Mouse (Mus musculus) midbrain, embryonic 13.5 days (tissue): ENCODE data around the gene Kcna7. TPM values are rescaled to one million over a fixed set of nuclear protein-coding genes. Genes with fewer than 3 reads are reported as not detected.
"Not testable (repeated sequence)": the region's sequence is repeated elsewhere in the genome, so short reads cannot be mapped to it uniquely, and the experiment has no call there.

Source experiments
- ATAC-seq: fragments of 200-750 bp; cut with Nextera tagmentation; 2 replicates; pipeline ENCODE4 v1.8.0; 2017; ENCODE audit warnings: mild to moderate bottlenecking, moderate TSS enrichment, moderate library complexity
- H3K27ac ChIP-seq: fragments of 300-500 bp; sonication (generic); 2 replicates; pipeline ENCODE4 v1.5.1; 2015; ENCODE audit warnings: inconsistent platforms, mild to moderate bottlenecking, moderate library complexity
- H3K27me3 ChIP-seq: fragments of 300-500 bp; sonication (generic); 2 replicates; pipeline ENCODE4 v1.6.1; 2015; ENCODE audit warnings: mild to moderate bottlenecking, inconsistent platforms
- H3K36me3 ChIP-seq: fragments of 300-500 bp; sonication (generic); 2 replicates; pipeline ENCODE4 v1.6.1; 2015; ENCODE audit warnings: mild to moderate bottlenecking, inconsistent platforms
- H3K4me1 ChIP-seq: fragments of 300-500 bp; sonication (generic); replicated peaks from 2 replicates; pipeline ENCODE4 v1.6.1; 2015; ENCODE audit warnings: inconsistent platforms
- H3K4me2 ChIP-seq: fragments of 300-500 bp; sonication (generic); replicated peaks from 2 replicates; pipeline ENCODE4 v1.6.1; 2015; ENCODE audit warnings: moderate library complexity, mild to moderate bottlenecking, inconsistent platforms
- H3K4me3 ChIP-seq: fragments of 300-500 bp; sonication (generic); replicated peaks from 2 replicates; pipeline ENCODE4 v1.5.1; 2015; ENCODE audit warnings: mild to moderate bottlenecking, inconsistent platforms
- H3K9ac ChIP-seq: fragments of 300-500 bp; sonication (generic); replicated peaks from 2 replicates; pipeline ENCODE4 v1.6.1; 2015; ENCODE audit warnings: mild to moderate bottlenecking, inconsistent platforms
- H3K9me3 ChIP-seq: fragments of 300-500 bp; sonication (generic); 2 replicates; pipeline ENCODE4 v1.6.1; 2016; ENCODE audit warnings: mild to moderate bottlenecking, inconsistent platforms
- WGBS: fragments of 180-500 bp; shearing (Covaris S2); methylation state at CpG from one replicate; pipeline ENCODE4 v1.1.7; 2015; 5-methylcytosine and 5-hydroxymethylcytosine counted together
- polyA plus RNA-seq: library from polyadenylated mRNA; unstranded; fragments of >200 nt; fragmentation: Nextera tagmentation; extraction: Ambion mirVana; gene quantifications from 2 replicates; pipeline ENCODE4 v1.2.1, GENCODE M21; 2015

The Kcna7 gene
- not detected in 2 replicates for polyA plus RNA-seq

DNA sequence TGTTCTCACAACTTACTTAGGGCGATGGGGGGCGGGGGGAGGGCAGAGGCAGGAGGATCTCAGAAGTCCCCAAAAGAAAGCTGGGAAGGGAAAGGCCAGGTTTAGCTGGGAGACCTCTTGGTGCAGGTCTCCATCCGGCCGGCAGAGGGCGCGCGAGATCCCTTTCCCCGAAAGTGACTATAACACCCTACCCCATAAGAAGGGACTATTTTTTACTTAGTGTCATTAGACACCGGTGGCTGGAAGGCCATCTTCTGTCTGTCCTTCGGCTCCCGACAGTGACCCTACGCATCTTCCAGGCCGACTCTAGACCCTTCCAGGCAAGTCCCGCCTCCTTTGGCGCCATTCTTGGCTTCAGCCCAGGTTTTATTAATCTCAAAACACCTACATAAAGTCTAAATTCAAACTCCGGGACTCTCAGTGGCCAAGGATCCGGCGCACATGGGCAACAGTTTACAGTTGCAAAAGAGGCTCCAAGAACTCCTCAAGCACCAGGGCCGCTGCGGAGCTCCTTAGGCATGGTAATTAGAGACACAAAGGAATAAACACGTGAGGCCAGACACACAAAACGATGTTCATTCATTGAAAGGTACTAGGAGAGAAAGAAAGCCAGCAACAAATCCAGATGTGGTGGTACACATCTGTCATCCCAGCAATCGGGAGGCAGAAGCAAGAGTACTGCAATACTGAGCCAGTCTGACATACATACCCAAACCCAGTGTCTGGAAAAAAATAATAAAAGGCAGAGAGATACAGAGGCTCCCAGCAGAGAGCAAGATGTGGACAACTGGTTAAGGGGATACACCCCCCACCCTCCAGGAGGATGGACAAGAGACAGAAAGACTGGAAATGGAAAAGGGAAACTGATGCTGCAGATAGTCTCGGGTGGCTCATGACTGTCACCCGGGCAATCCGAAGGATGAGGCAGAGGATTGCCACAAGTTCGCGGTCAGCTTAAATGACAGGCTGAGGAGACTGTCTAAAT lies at the start of gene Kcna7:
Gene Kcna7, plus strand, starts transcription at position 563 of the 985 bp plus-strand sequence.
- ATAC-seq: no peak
- no peaks in the 10 kb centered on the region; the same call in 1 of the 2 replicates for H3K9me3 ChIP-seq
- peak within 1 kb of the TSS; percentile 31 for H3K4me3 ChIP-seq
- H3K9ac ChIP-seq: peak within 1 kb of the TSS; percentile 48; the same call in 1 of the 2 replicates
- peaks cover 57% of the 10 kb centered on the region for H3K27me3 ChIP-seq
- no peaks in the 10 kb centered on the region for H3K36me3 ChIP-seq
- H3K4me1 ChIP-seq: peaks cover 12% of the 10 kb centered on the region
- WGBS: 10% methylated on average over 28 of the region's 28 CpGs
- H3K27ac ChIP-seq: no peak within 1 kb of the TSS
- H3K4me2 ChIP-seq: peak within 1 kb of the TSS; percentile 48

DNA sequence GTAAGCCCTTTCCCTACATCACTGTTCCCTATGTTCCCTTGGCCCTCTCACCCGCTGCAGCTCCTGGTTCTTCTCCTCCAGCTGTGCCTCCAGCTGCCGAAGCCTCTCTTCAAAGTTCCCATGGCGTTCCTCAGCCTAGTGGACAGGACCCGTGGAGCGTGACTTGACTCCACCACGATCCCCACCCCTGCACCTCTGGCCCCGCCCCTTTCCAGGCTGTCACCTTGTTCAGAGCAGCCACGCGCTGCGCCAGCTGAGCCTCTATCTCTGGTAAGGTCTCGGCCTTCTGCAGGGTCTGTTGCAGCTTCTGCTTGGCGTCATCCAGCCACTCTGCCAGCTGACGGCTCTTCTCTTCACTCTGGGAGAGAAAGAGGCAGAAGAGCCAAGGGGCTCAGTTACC lies 49.4 kb upstream of the Kcna7 start:
- peaks cover 73% of the 10 kb centered on the region for H3K36me3 ChIP-seq
- ATAC-seq: no peak
- 0 out of 2 replicates have a peak, but pooled peaks cover 2% of the 10 kb centered on the region for H3K27me3 ChIP-seq
- no peak overlapping the region for H3K27ac ChIP-seq
- H3K4me2 ChIP-seq: no peak overlapping the region
- H3K9ac ChIP-seq: no peak overlapping the region
- 65% methylated on average over 13 of the region's 13 CpGs for WGBS
- H3K9me3 ChIP-seq: no peaks in the 10 kb centered on the region
- H3K4me1 ChIP-seq: 0 out of 2 replicates have a peak, but pooled peaks cover 2% of the 10 kb centered on the region
- H3K4me3 ChIP-seq: no peak overlapping the region

DNA sequence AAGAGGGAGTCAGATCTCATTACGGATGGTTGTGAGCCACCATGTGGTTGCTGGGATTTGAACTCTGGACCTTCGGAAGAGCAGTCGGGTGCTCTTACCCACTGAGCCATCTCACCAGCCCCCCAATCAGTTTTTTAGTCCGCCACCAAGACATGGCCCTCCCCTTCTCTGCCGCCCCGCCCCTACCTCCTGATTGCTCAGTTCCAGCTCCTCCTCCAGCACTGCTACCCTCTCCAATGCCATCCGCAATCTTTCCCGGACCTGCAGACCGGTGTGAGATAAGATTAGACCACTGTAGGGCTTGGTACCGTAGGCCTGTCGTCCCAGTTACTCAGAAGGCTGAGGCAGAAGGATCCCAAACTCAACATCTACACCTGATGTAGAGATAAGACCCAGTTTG lies 46.4 kb upstream of the Kcna7 start:
- not testable (repeated sequence) for H3K9me3 ChIP-seq, H3K9ac ChIP-seq, ATAC-seq, H3K27ac ChIP-seq, H3K4me2 ChIP-seq, H3K4me3 ChIP-seq
- H3K36me3 ChIP-seq: peaks cover 47% of the 10 kb centered on the region
- peaks cover 28% of the 10 kb centered on the region for H3K4me1 ChIP-seq
- H3K27me3 ChIP-seq: peaks cover 22% of the 10 kb centered on the region
- 72% methylated on average over 10 of the region's 11 CpGs for WGBS

DNA sequence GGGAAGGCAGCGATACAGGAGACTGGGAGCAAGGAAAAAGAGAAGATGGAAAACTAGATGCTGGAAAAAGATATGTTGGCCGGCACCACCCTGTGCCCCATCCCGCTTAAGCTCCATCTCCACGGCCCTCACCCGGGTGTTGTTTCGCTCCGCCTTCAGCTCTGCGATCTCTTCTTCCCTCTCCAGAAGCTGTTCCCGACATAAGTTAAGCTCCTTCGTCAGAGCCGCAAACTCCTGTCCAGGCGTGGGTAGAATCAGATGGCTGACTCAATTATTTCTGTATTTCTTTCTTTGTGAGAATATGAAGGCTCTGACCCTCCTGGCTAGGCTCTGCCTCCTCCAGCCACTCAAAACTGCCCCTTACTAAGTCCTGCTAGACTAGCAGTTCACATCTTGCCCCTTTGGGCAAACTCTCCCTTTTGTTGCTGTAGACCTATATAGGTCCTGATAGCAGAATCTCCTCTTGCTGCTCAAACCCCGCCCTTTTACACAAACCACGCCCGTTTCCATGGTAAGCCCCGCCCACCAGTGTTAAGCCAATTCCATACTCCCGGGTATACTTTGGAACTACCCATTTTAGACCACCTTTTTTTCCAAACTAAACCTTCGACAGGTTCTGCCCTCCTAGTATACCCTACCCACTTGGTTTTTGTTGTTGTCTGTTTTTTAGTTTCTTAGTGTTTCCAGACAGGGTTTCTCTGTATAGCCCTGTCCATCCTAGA lies 44.9 kb upstream of the Kcna7 start:
- H3K9ac ChIP-seq: no peak overlapping the region
- H3K27ac ChIP-seq: peak overlapping the region; percentile 81; the same call in 1 of the 2 replicates
- H3K4me3 ChIP-seq: peak overlapping the region; percentile 50; the same call in 1 of the 2 replicates
- no peaks in the 10 kb centered on the region for H3K9me3 ChIP-seq
- H3K36me3 ChIP-seq: peaks cover 35% of the 10 kb centered on the region
- 56% methylated on average over 18 of the region's 18 CpGs for WGBS
- H3K4me2 ChIP-seq: peak overlapping the region; percentile 86
- peaks cover 24% of the 10 kb centered on the region for H3K27me3 ChIP-seq
- peak; percentile 26 for ATAC-seq
- H3K4me1 ChIP-seq: peaks cover 39% of the 10 kb centered on the region

DNA sequence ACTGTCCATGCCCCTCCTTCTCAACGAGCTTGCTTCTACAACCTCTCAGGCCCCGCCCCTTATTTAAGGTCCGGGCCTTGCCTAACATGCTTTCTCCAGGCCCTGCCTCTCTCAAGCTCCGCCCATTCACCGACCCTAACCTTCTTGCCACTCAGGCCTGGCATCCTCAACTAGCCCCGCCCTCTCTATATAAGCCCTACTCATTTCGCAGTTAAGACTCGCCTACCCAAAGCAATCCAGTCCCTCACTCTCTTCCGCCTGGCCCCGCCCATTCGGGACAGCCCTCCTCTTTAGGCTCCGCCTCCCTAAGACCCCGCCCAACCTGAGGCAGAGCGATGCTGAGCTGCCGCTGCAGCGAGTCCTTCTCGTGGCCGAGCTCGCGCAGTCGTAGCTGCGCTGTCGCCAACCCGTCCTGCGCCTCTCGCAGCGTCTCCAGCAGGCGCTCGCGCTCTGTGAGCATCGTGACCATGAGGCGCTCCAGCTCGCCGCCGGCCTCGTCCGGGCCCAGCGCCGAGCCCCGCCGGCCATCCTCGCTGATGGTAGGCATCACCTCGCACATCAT lies 44.1 kb upstream of the Kcna7 start:
- H3K4me2 ChIP-seq: peak overlapping the region; percentile 86
- under 1% methylated on average over 43 of the region's 43 CpGs for WGBS
- peak; percentile 91 for ATAC-seq
- peak overlapping the region; percentile 50 for H3K4me3 ChIP-seq
- H3K27ac ChIP-seq: peak overlapping the region; percentile 81
- peak overlapping the region; percentile 79 for H3K9ac ChIP-seq
- peaks cover 28% of the 10 kb centered on the region for H3K36me3 ChIP-seq
- no peaks in the 10 kb centered on the region for H3K9me3 ChIP-seq
- peaks cover 44% of the 10 kb centered on the region for H3K4me1 ChIP-seq
- peaks cover 24% of the 10 kb centered on the region for H3K27me3 ChIP-seq

DNA sequence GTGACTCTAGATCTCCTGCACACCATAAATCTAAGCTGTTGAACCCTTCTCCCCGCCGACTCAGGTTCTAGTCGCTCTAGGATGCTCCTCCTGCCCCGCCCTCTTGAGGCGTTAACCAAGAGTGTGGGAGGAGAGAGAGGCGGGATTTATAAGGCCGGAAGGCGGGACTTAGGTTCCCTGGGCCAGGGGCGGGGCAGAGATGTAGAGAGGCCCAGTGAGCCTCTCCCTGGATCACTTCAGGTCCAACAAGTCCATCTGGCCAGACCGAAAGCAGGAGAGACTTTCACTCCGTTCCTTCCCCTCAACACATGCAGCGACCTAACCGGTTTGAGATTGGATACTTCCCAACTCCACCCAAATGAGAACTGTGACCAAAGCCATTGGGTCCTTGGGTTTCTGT lies 42.7 kb upstream of the Kcna7 start:
- peak overlapping the region; percentile 86; the same call in 1 of the 2 replicates for H3K4me2 ChIP-seq

DNA sequence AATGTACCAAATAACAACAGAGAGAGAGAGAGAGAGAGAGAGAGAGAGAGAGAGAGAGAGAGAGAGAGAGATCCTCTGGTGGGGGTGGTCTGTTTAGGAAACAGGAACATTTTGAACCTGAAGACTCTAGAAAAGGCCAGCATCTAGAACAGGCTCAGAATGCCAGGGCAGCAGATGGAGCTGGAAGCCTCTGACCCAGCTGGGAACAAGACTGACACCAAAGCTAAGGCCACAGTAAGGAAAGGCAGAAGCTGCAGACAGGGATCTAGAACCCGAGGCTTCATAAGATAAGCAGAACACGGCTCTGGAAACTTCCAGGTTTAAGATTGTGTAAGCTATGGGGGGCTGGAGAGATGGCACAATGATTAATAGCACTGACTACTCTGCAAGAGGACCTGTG lies 41.5 kb upstream of the Kcna7 start:
- Histone ChIP-seq H3K4me3 (no peak overlapping the region), H3K4me2 (no peak overlapping the region), H3K9ac (no peak overlapping the region), H3K27me3 (peaks cover 30% of the 10 kb centered on the region), H3K9me3 (no peaks in the 10 kb centered on the region), H3K4me1 (peaks cover 54% of the 10 kb centered on the region), H3K27ac (no peak overlapping the region), H3K36me3 (peaks cover 4% of the 10 kb centered on the region)
- 93% methylated on average over 2 of the region's 2 CpGs for WGBS
- no peak for ATAC-seq

More for the DNA sequence above, 42.7 kb upstream of the Kcna7 start:
- Histone ChIP-seq H3K27me3 (peaks cover 24% of the 10 kb centered on the region), H3K36me3 (peaks cover 13% of the 10 kb centered on the region), H3K9me3 (no peaks in the 10 kb centered on the region), H3K27ac (no peak overlapping the region), H3K9ac (no peak overlapping the region), H3K4me1 (peaks cover 46% of the 10 kb centered on the region), H3K4me3 (0 out of 2 replicates have a peak overlapping the region, but pooled peaks have one; percentile 5)
- 8% methylated on average over 13 of the region's 13 CpGs for WGBS
- no peak for ATAC-seq

DNA sequence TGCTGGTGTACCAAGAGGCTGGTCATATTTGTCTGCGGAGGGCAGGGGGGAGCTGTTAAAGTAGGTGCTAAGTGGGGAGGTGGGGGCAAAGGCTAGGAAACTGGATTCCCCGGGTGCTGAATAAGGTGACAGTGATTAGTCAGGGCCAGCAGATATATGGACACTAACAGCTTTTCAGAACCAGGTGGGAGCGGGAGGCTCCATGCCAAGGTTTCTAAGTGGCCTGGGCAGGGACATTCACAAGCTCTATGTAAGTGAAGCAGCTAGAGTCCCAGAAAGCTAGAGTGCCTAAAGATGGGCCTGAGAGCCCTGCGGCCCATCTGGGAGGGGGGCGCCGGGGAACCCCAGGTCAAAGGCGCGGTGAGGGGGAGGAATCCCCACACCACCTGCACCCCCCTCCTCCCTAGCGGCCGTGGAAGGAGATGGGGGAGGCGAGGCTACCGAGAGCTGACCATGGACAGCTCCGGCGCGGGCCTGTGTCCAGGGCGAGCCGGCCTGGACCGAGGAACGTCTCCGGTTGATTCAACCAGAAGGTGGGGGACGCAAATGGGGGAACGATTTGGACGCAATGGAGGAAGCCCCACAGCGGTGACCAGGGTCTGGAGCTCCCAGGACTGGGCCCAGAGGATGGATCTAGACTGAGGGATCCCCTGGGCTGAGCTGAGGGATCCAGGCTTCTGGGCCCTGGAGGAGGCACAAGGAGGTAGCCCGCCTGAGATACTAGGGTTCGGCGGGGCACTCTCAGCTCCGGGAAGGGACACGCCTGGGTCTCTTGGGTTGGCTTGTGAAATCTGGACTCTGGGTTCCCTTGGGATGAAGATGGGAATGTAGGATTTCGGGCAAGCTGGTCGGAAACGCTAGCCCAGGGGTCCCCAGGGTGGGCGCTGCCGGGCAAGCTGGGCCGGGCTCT lies 39.5 kb upstream of the Kcna7 start:
- Histone ChIP-seq H3K4me1 (peaks cover 72% of the 10 kb centered on the region), H3K4me3 (peak overlapping the region; percentile 85), H3K27me3 (peaks cover 39% of the 10 kb centered on the region), H3K36me3 (no peaks in the 10 kb centered on the region), H3K27ac (peak overlapping the region; percentile 70), H3K9me3 (no peaks in the 10 kb centered on the region), H3K9ac (peak overlapping the region; percentile 88), H3K4me2 (peak overlapping the region; percentile 84)
- ATAC-seq: peak; percentile 7
- WGBS: 3% methylated on average over 35 of the region's 35 CpGs

DNA sequence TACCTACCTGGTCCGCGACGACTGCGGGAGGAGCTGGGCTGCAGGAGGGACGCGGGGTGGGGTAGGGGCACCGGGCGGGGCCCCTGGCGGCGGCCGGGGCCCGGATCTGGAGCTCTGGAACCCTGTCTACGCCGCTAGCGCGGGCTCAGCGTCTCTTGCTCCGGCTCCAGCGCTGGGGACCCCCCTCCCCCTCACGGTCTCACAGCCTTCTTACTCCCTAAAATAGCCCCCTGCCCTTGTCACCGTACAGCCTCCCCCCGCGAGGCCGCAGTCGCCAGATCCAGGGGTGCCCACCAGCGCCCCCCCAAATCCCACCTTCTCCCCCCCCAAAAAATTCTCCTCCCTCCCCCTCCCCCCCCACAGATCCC lies 38.8 kb upstream of the Kcna7 start, which contains the start of gene Ppfia3:
Gene Ppfia3, minus strand, starts transcription at position 368 of the 368 bp plus-strand sequence.
- H3K4me2 ChIP-seq: peak within 1 kb of the TSS; percentile 84
- no peaks in the 10 kb centered on the region for H3K36me3 ChIP-seq
- H3K27ac ChIP-seq: peak within 1 kb of the TSS; percentile 82
- peak within 1 kb of the TSS; percentile 85 for H3K4me3 ChIP-seq
- H3K9me3 ChIP-seq: no peaks in the 10 kb centered on the region
- peaks cover 39% of the 10 kb centered on the region for H3K27me3 ChIP-seq
- H3K4me1 ChIP-seq: peaks cover 66% of the 10 kb centered on the region
- WGBS: under 1% methylated on average over 21 of the region's 26 CpGs
- ATAC-seq: peak; percentile 44
- peak within 1 kb of the TSS; percentile 88 for H3K9ac ChIP-seq

DNA sequence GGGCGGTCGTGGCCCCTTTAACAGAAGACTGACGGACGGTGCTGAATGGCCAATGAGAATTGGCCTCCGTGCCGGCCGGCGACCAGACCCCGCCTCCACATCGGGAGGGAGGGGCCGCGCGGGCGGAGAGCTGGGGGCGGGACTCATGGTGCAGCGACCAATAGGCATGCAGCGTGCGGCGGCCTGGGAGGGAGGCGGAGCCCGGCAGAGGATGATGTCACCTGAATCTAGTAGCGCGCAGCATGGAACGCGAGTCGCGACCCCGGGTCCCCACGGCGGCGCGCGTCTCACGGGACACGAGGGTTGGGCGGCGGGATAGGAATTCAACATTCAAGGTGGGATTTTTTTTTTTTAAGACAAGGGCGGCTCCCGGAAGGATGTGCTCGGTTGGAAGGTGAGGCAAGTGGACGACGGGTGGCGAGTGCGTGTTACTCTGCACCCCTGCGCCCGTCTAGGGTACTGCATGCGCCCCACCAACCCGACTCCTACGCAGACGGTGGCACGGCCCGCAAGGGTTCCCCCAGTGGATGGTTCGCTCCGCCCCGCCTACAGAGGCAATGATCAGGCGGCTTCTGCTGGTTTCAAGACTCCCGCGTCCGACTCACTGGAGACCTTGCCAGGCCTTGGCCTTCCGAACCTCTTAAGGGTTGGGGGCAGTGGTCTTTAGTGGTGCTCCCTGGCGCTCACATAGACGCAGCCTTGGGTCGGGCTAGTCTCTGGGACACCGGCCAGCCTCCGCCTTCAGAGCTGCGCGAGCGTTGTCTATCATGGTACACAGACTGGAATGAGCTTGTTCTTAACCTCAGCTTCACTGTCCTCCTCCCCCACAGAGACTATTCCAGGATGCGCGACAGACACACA lies 38.2 kb upstream of the Kcna7 start:
- ATAC-seq: peak; percentile 84
- H3K4me1 ChIP-seq: peaks cover 60% of the 10 kb centered on the region
- 1% methylated on average over 68 of the region's 70 CpGs for WGBS

More for the DNA sequence above, 38.2 kb upstream of the Kcna7 start:
- peak overlapping the region; percentile 85 for H3K4me3 ChIP-seq
- H3K36me3 ChIP-seq: peaks cover 4% of the 10 kb centered on the region; the same call in 1 of the 2 replicates
- H3K27me3 ChIP-seq: peaks cover 38% of the 10 kb centered on the region
- H3K9me3 ChIP-seq: no peaks in the 10 kb centered on the region
- peak overlapping the region; percentile 82 for H3K27ac ChIP-seq
- H3K4me2 ChIP-seq: peak overlapping the region; percentile 84
- peak overlapping the region; percentile 88 for H3K9ac ChIP-seq
